Mouse (Mus musculus) embryonic fibroblast, embryonic 13.5 days (primary cell): ENCODE results near the gene Nphp1.

Source experiments
- CTCF ChIP-seq: IDR thresholded peaks from 2 replicates; pipeline ENCODE4 v1.5.1; 2011; ENCODE audit warnings: mild to moderate bottlenecking, control low read depth, low read length, moderate library complexity, borderline replicate concordance; ENCODE audit not compliant: insufficient read depth
- POLR2A ChIP-seq: IDR thresholded peaks from 2 replicates; pipeline ENCODE4 v1.6.1; 2011; ENCODE audit warnings: low read depth, mild to moderate bottlenecking, control low read depth, low read length, moderate library complexity

DNA sequence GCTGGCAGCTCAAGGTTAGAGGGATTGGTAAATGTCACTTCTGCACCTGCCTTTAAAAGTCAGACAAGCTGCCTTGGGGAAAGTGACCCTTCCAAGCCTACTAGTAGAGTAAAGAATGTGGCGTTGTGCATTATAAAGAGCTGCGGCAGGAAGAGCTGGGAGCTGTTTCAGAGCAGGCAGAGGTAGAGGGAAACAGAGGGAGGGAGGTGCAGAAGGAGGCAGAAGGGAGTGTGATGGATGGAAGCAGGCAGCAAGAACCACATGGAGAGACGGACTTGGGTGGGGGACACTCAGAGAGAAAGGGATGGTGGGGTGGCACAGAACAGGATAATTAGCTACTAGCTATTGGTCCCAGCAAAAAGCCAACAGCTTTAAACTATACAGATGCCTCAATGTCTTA is 80.6 kb downstream of the Nphp1 start:
- TF ChIP-seq CTCF: no peak
- no peak for TF ChIP-seq POLR2A
